Mouse (Mus musculus) adrenal gland, adult 10 weeks (tissue): Measurements from ENCODE around the gene Tyrobp. TPM values are rescaled to one million over a fixed set of nuclear protein-coding genes. Genes with fewer than 3 reads are reported as not detected.

Source experiments
- polyA plus RNA-seq: library from polyadenylated mRNA; stranded (reverse); fragments of 350-450 nt; fragmentation: Illumina TruSeq; extraction: RNeasy Lipid Tissue Mini Kit (QIAGEN cat#74804); gene quantifications from one replicate; pipeline ENCODE4 v1.2.3, GENCODE M21; 2014; ENCODE audit warnings: low read depth, low replicate concordance

Gene Tyrobp
- 3.2 TPM for polyA plus RNA-seq

DNA sequence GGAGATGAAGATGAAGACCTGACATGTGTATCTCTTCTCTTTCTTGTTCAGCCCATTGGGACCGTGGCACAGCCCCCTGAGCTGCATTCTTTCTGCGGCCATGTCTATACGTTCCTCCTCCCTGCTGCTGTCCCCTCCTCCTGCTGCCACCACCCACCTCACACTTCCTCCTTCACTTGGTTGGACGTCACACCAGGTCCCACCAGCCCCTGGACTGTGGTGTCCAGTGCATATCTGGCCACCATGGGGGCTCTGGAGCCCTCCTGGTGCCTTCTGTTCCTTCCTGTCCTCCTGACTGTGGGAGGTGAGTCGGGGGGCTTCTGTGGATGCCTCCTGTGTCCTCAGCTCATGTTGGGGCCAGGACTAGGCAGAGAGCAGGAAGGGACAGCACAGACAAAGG is at the start of gene Tyrobp:
Gene Tyrobp (plus strand): TSS at position 165 of the 400 bp plus-strand sequence.

GRCm38 (mm10) chr7:30419561-30420499 is 6.3 kb downstream of the Tyrobp start, which contains the start of gene Hcst:
TSS of gene Hcst (minus strand) at chr7:30419854.

GRCm38 (mm10) chr7:30421175-30421889 is 7.8 kb downstream of the Tyrobp start, which contains the start of gene Nfkbid:
TSS of gene Nfkbid (plus strand) at chr7:30421732.

DNA sequence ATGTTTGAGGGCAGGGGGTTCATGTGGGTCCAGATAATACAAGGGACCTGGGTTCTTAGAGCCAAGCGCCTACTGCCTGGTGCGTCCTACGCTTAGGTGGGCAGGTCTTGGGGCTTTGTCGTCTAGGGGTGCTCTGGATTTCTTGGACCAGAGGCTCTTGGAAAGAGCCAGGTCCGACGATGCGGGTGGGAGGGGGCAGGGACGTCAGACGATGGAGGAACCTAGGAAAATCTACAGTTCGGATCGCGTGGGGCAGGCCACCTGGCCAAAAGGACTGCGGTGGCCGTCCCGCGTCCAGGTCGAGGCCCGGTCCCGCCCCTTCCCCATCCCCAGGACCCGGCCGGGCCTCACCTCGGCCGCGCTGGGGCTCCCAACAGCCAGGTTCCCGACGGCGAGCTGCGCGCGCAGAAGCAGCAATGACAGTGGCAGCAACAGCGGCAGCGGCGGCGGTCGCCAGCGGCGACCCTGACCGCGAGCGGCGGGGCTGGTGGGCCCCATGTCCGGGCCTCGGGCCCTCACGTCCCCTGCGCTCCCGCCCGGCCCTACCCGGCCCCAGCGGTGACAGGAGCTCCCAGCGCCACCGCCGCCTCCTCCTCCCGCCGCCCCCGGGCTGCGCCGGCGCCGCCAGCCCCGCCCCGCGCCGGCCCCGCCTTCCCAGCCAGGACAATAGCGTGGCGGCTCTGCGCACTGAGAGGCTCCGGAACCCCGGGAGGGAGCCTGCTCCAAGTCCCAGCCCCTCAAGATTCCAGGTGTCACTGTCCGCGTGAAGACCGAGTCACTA is 31.6 kb downstream of the Tyrobp start, which contains the start of gene Aplp1:
Gene Aplp1 (minus strand): TSS at position 565 of the 781 bp plus-strand sequence.

DNA sequence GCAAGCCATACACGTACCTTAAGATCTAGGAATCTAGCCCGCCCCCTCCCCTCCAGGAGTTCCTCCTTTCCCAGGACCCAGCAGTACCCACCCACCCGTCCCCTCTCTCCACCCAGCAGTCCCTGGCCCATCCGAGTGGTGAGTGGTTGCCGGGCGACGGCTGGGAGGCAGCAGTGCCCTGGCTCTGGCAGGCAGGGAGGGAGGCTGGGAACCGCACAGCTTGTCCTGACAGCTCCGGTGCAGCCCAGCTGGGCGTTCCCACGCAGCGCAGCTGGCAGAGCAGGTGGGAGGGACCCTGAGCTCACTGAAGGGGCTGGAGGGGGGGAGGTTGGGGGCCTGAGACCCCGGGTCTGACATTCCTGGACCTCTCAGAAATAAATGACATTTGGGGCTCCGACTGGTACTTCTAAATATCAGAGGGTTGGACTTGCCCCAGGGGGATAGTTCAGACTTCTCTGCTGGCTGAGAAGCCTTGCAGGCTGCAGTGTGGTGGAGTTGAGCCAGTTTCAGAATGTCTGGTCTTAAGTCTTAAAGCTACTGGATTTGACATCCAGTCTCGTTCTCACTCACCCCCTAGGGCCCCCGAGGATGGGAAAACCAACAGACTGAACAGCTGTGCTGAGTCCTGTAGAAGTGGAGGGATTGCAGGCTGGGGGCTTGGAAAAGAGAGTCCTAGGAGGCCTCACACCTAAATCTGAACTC is 44.2 kb downstream of the Tyrobp start, which contains the start of the genes Kirrel2 and Nphs1:
Gene Kirrel2 (minus strand): TSS at position 62 of the 702 bp plus-strand sequence.
Gene Nphs1 (plus strand): TSS at position 687 of the 702 bp plus-strand sequence.

Other genes with a start within 250 kb of the Tyrobp start
- 49.5 TPM for gene Zfp146, start 244.0 kb upstream of the Tyrobp start, polyA plus RNA-seq
- gene Cox7a1, start 229.6 kb upstream of the Tyrobp start, polyA plus RNA-seq = 2.9 TPM
- gene Capns1, start 214.9 kb upstream of the Tyrobp start, polyA plus RNA-seq = 171 TPM
- not detected for gene Polr2i, start 181.8 kb upstream of the Tyrobp start, polyA plus RNA-seq
- gene Tbcb, start 181.5 kb upstream of the Tyrobp start, polyA plus RNA-seq = 7.1 TPM
- gene Ovol3, start 178.0 kb upstream of the Tyrobp start, polyA plus RNA-seq = not detected
- not detected for gene Thap8, start 133.7 kb upstream of the Tyrobp start, polyA plus RNA-seq
- gene Wdr62, start 133.3 kb upstream of the Tyrobp start, polyA plus RNA-seq = 0.12 TPM
- gene Clip3, start 122.0 kb upstream of the Tyrobp start, polyA plus RNA-seq = 14.6 TPM
- 5.4 TPM for gene Alkbh6, start 105.0 kb upstream of the Tyrobp start, polyA plus RNA-seq
- 2.3 TPM for gene Syne4, start 99.0 kb upstream of the Tyrobp start, polyA plus RNA-seq
- gene E130208F15Rik, start 92.0 kb upstream of the Tyrobp start, polyA plus RNA-seq = 1.2 TPM
- 3.0 TPM for gene Sdhaf1, start 89.9 kb upstream of the Tyrobp start, polyA plus RNA-seq
- gene Lrfn3, start 51.0 kb upstream of the Tyrobp start, polyA plus RNA-seq = 1.4 TPM
- not detected for gene Hcst, start 6.1 kb downstream of the Tyrobp start, polyA plus RNA-seq
- not detected for gene Nfkbid, start 8.0 kb downstream of the Tyrobp start, polyA plus RNA-seq
- 8.6 TPM for gene Aplp1, start 31.8 kb downstream of the Tyrobp start, polyA plus RNA-seq
- gene Kirrel2, start 43.9 kb downstream of the Tyrobp start, polyA plus RNA-seq = not detected
- gene Nphs1, start 44.6 kb downstream of the Tyrobp start, polyA plus RNA-seq = not detected
- gene Prodh2, start 79.9 kb downstream of the Tyrobp start, polyA plus RNA-seq = not detected
- 0.23 TPM for gene Arhgap33, start 121.3 kb downstream of the Tyrobp start, polyA plus RNA-seq
- 50.0 TPM for gene Hspb6, start 138.4 kb downstream of the Tyrobp start, polyA plus RNA-seq
- gene Proser3, start 138.5 kb downstream of the Tyrobp start, polyA plus RNA-seq = 1.5 TPM
- gene Lin37, start 146.1 kb downstream of the Tyrobp start, polyA plus RNA-seq = 6.5 TPM
- 13.9 TPM for gene U2af1l4, start 149.5 kb downstream of the Tyrobp start, polyA plus RNA-seq
- gene Gm49396, start 149.6 kb downstream of the Tyrobp start, polyA plus RNA-seq = 3.4 TPM
- 31.7 TPM for gene Psenen, start 149.9 kb downstream of the Tyrobp start, polyA plus RNA-seq
- gene Igflr1, start 151.7 kb downstream of the Tyrobp start, polyA plus RNA-seq = not detected
- gene Kmt2b, start 175.0 kb downstream of the Tyrobp start, polyA plus RNA-seq = 5.8 TPM
- not detected for gene Zbtb32, start 185.1 kb downstream of the Tyrobp start, polyA plus RNA-seq
- not detected for gene Upk1a, start 199.1 kb downstream of the Tyrobp start, polyA plus RNA-seq
- gene Cox6b1, start 212.4 kb downstream of the Tyrobp start, polyA plus RNA-seq = 1,385 TPM
- gene Etv2, start 222.1 kb downstream of the Tyrobp start, polyA plus RNA-seq = not detected
- gene Rbm42, start 236.6 kb downstream of the Tyrobp start, polyA plus RNA-seq = not detected